Mouse (Mus musculus): ENCODE results near the gene Proser1. TPM values are rescaled to one million over a fixed set of nuclear protein-coding genes. Genes with fewer than 3 reads are reported as not detected.
A peak's percentile ranks its signal among the peaks of the same experiment; 100 is the strongest.

The Proser1 gene
- polyA plus RNA-seq, 1 experiment from 2014 or later: 22.7 TPM

DNA sequence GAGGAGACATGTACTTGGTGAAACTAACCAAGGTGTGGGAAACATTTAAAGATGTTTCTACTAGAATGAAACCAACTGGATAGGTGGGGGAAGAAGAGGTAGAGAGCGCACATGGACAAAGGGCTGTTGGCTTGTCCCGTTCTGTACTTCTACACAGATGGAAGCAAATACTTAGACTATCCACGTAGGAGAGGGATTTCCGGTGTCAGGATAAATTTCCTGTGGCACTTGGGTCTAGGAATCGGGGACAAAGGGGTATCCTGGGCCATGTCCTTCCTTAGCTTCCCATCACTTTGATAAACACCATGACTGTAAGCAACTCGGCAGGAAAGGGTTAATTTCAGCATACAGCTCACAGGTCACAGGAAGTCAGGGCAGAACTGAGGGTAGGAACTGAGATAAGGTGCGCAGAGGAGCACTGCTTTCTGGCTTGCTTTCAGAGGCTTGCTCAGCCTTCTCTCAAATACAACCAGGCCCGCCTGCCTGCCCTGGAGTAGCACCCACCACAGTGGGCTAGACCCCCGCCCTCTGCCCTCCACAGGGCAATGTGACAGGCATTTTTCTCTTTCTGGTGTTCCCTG, 23.6 kb downstream of the Proser1 start:
- Histone ChIP-seq H3K9ac (no peak overlapping the region), H3K27ac (replicated peaks) (no peak overlapping the region), H3K4me2 (replicated peaks) (no peak overlapping the region), H3K4me3 (replicated peaks) (no peak overlapping the region), H3K9me3 (replicated peaks) (no peaks in the 10 kb centered on the region), H3K27me3 (no peaks in the 10 kb centered on the region), H3K4me1 (no peaks in the 10 kb centered on the region), H3K36me3 (peaks cover 4% of the 10 kb centered on the region; the same call in 1 of the 2 replicates)
- WGBS: 62% methylated on average over 9 of the region's 9 CpGs
- ATAC-seq (ENCODE audit: insufficient number of reproducible peaks, low FRiP score, low TSS enrichment, low read depth): no peak

DNA sequence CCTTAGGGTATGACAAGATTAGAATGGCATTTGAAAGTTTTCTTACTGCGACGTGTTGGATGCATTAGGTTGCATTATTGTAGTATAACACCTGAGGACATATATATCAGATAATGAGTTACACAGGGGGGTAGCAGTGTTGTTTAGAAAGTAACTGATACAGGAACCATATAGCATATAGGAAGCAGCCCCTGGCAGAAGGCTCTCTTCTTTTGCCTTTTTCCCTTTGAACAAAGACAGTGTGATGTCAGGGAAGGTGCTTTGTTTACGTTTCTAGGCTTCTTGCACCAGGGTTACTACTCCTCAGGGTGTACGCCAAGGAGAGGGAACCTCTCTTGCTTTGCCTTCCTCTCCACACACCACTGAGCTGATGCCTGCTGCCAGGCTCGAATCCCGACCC, 24.9 kb downstream of the Proser1 start, which contains the start of gene Stoml3:
Gene Stoml3, plus strand, starts transcription at position 301 of the 400 bp plus-strand sequence.
- H3K27ac ChIP-seq (replicated peaks): no peak within 1 kb of the TSS
- H3K4me3 ChIP-seq (replicated peaks): no peak within 1 kb of the TSS
- 67% methylated on average over 6 of the region's 6 CpGs for WGBS
- no peaks in the 10 kb centered on the region for H3K36me3 ChIP-seq
- no peaks in the 10 kb centered on the region for H3K9me3 ChIP-seq (replicated peaks)
- no peaks in the 10 kb centered on the region for H3K27me3 ChIP-seq
- ATAC-seq (ENCODE audit: insufficient number of reproducible peaks, low FRiP score, low TSS enrichment, low read depth): no peak
- no peak within 1 kb of the TSS for H3K9ac ChIP-seq
- no peak within 1 kb of the TSS for H3K4me2 ChIP-seq (replicated peaks)
- H3K4me1 ChIP-seq: no peaks in the 10 kb centered on the region

DNA sequence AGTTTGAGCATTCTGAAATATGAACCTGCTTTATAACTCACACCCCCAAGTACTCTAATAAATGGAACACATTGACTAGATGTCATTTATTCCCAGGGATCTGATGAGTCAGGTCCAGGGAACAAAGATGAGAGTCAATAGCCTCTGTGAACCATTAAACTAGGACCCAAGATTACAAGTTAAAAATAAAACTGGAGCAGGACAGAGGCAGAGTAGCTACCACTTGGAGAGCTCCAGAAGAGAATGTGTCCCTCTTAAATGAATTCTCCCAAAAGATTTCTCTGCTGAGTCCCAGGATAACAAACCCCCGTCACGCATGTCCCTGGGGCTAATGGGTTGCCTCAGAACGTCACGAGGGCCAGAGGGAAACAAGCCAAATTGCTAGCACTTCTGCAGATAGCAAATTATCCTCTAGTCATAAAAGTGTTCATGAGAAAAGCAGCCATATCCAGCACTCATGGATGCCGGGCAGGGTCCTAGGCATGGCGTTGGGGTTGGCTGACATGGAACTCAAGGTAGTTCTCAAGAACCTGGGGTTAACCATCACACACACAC, 35.0 kb downstream of the Proser1 start:
- Histone ChIP-seq H3K4me2 (replicated peaks) (no peak overlapping the region), H3K9me3 (replicated peaks) (no peaks in the 10 kb centered on the region), H3K36me3 (no peaks in the 10 kb centered on the region), H3K27ac (replicated peaks) (no peak overlapping the region), H3K4me1 (peaks cover 8% of the 10 kb centered on the region; the same call in 1 of the 2 replicates), H3K4me3 (replicated peaks) (no peak overlapping the region), H3K27me3 (no peaks in the 10 kb centered on the region), H3K9ac (no peak overlapping the region)
- ATAC-seq (ENCODE audit: insufficient number of reproducible peaks, low FRiP score, low TSS enrichment, low read depth): no peak
- WGBS: 61% methylated on average over 6 of the region's 6 CpGs

DNA sequence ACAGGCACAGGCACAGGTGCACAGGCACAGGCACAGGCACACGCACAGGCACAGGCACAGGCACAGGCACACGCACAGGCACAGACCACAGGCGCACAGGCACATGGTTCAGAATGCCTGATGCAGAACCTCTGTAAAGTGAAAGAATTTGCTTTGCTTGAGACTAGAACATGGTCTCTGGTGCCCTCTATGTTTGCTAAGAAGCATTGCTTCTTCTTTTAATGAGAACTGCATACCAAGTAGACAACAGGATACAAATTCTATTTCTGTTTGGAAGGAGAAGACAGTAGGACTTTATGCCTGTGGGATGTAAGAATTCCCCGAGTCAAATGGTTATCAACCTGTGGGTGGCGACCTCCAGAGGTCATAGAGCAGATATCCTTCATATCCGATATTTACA, 39.0 kb downstream of the Proser1 start:
- Histone ChIP-seq H3K4me1 (peaks cover 6% of the 10 kb centered on the region; the same call in 1 of the 2 replicates), H3K27ac (replicated peaks) (no peak overlapping the region), H3K27me3 (no peaks in the 10 kb centered on the region), H3K36me3 (no peaks in the 10 kb centered on the region), H3K4me3 (replicated peaks) (no peak overlapping the region), H3K9me3 (replicated peaks) (no peaks in the 10 kb centered on the region), H3K9ac (no peak overlapping the region), H3K4me2 (replicated peaks) (no peak overlapping the region)
- WGBS: 67% methylated on average over 6 of the region's 6 CpGs
- no peak for ATAC-seq (ENCODE audit: insufficient number of reproducible peaks, low FRiP score, low TSS enrichment, low read depth)

DNA sequence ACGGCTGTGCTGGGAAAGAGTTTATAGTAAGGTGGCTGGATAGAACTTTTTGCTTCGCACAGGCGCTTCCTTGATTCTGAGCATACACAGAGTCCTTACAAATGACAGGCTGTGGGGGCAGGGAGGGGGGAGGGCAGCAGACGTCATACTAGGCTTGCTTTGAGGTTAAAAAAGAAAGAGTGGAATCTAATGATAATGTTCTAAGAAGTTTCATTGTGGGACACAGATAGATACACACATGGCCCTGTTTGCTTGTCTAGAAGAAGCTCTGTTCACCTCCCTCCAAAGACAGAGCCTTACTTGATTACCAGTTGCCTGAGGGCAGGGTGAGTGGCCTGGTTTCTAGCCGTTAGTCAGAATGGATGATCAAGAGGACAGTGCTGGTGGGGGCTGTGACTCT, 49.6 kb downstream of the Proser1 start:
- Histone ChIP-seq H3K9ac (no peak overlapping the region), H3K27ac (replicated peaks) (no peak overlapping the region), H3K36me3 (no peaks in the 10 kb centered on the region), H3K27me3 (no peaks in the 10 kb centered on the region), H3K9me3 (replicated peaks) (no peaks in the 10 kb centered on the region), H3K4me1 (no peaks in the 10 kb centered on the region), H3K4me2 (replicated peaks) (no peak overlapping the region), H3K4me3 (replicated peaks) (no peak overlapping the region)
- WGBS: 43% methylated on average over 5 of the region's 5 CpGs
- ATAC-seq (ENCODE audit: insufficient number of reproducible peaks, low FRiP score, low TSS enrichment, low read depth): no peak

DNA sequence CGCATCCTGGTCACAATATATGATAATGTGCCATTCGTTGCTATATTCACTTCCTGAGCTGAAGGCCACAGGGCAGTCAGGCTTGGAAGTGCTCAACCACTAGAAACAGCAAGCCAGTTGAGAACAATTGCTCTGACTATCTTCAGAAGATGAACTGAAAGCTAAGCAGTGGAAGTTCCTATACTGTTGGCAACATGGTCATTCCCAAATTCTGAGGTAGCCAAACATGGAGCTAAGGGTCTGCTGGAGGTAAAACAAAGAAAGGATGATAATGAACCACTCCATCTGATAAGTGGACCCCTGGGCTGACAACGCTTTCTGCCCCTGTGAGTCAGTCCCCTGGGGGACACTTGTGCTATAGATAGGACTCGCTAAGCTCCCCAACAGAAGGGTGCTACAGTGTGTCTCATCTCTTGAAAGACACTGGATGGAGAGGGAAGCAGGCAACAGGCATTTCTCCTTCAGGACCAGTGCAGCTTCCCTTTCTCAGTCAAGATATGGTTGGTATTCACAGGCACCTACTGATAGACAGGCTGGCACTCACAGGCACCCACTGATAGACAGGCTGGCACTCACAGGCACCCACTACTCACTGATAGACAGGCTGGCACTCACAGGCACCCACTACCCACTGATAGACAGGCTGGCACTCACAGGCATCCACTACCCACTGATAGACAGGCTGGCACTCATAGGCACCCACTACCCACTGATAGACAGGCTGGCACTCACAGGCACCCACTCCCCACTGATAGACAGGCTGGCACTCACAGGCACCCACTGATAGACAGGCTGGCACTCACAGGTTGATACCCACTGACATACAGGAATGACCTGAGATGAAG, 51.0 kb downstream of the Proser1 start:
- no peak overlapping the region for H3K9ac ChIP-seq
- H3K36me3 ChIP-seq: no peaks in the 10 kb centered on the region
- H3K4me2 ChIP-seq (replicated peaks): no peak overlapping the region
- 83% methylated on average over 4 of the region's 4 CpGs for WGBS
- no peaks in the 10 kb centered on the region for H3K4me1 ChIP-seq
- no peak overlapping the region for H3K4me3 ChIP-seq (replicated peaks)
- no peaks in the 10 kb centered on the region for H3K27me3 ChIP-seq
- no peaks in the 10 kb centered on the region for H3K9me3 ChIP-seq (replicated peaks)
- no peak for ATAC-seq (ENCODE audit: insufficient number of reproducible peaks, low FRiP score, low TSS enrichment, low read depth)
- H3K27ac ChIP-seq (replicated peaks): no peak overlapping the region

DNA sequence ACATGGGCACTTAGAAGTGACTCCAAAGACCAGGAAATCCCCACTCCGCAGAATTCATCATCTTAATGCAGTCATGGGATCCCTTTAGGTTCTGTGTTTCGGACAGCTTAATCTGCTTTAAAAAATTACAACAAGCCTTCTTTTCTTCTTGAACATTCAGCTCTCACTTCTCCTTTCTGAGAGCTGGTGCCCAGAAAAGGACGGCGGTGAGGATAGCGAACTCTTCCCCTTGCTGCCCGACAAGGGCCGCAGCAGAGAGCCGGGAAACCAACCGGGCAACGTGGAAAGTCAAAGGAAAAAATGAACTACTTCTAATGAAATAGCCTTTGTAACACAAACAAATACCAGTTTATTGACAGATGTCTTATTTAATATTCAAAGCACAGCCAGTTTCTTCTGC, 59.3 kb downstream of the Proser1 start:
- 92% methylated on average over 10 of the region's 10 CpGs for WGBS
- H3K4me3 ChIP-seq (replicated peaks): no peak overlapping the region
- no peaks in the 10 kb centered on the region for H3K36me3 ChIP-seq
- no peaks in the 10 kb centered on the region for H3K4me1 ChIP-seq
- no peaks in the 10 kb centered on the region for H3K27me3 ChIP-seq
- no peak overlapping the region for H3K9ac ChIP-seq
- H3K4me2 ChIP-seq (replicated peaks): no peak overlapping the region
- H3K27ac ChIP-seq (replicated peaks): no peak overlapping the region
- no peak for ATAC-seq (ENCODE audit: insufficient number of reproducible peaks, low FRiP score, low TSS enrichment, low read depth)
- no peaks in the 10 kb centered on the region for H3K9me3 ChIP-seq (replicated peaks)

DNA sequence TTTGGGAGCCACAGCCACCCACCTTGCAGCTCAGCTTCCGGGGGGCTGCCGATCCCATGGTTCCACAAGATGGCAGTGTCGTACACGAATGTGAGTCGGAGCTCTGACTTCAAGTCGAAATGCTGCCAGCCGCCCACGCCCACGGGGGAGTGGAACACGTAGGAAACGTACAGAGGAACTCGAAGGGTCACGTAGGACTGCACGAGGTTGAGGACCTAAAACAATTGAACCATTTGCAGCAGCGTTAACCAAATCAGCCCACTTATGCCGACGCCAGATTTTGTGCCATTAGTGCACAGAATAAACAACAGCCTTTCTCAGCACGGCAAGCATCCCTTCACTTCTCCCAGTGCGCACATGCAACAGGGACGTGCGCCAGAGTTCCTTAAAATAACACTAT, 62.3 kb downstream of the Proser1 start:
- H3K4me1 ChIP-seq: no peaks in the 10 kb centered on the region
- no peak overlapping the region for H3K27ac ChIP-seq (replicated peaks)
- H3K27me3 ChIP-seq: no peaks in the 10 kb centered on the region
- WGBS: 11% methylated on average over 21 of the region's 21 CpGs
- peak overlapping the region; percentile 38 for H3K4me3 ChIP-seq (replicated peaks)
- H3K4me2 ChIP-seq (replicated peaks): peak overlapping the region; percentile 55
- no peak overlapping the region for H3K9ac ChIP-seq
- no peaks in the 10 kb centered on the region for H3K9me3 ChIP-seq (replicated peaks)
- 0 out of 2 replicates have a peak, but pooled peaks have one; percentile 24 for ATAC-seq (ENCODE audit: insufficient number of reproducible peaks, low FRiP score, low TSS enrichment, low read depth)
- H3K36me3 ChIP-seq: no peaks in the 10 kb centered on the region

DNA sequence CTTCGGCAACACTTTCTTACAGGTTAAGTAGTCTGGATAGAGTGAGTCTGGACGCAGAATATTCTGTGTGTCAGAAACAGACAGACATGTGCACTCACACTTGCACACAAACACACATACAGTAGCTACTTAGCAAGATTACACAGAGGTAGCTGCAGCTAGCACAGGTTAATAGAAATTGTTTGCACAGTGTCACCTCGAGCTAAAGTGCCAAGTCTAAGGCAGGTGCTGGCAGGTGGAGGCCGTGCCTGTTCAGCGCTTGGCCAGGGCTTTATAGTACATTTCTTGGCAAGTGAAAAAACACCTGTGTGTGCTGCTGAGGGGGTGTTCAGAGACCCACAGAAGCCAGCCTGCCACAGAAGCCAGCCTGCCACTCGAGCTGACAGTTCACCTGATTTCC, 66.8 kb downstream of the Proser1 start:
- no peak overlapping the region for H3K27ac ChIP-seq (replicated peaks)
- no peaks in the 10 kb centered on the region for H3K9me3 ChIP-seq (replicated peaks)
- no peaks in the 10 kb centered on the region for H3K4me1 ChIP-seq
- ATAC-seq (ENCODE audit: insufficient number of reproducible peaks, low FRiP score, low TSS enrichment, low read depth): no peak
- WGBS: 72% methylated on average over 6 of the region's 6 CpGs
- H3K9ac ChIP-seq: no peak overlapping the region
- no peaks in the 10 kb centered on the region for H3K36me3 ChIP-seq
- H3K27me3 ChIP-seq: no peaks in the 10 kb centered on the region
- no peak overlapping the region for H3K4me3 ChIP-seq (replicated peaks)
- no peak overlapping the region for H3K4me2 ChIP-seq (replicated peaks)
